Mouse (Mus musculus) lung, postnatal 36 days (tissue): ENCODE results near the gene Zfp820.
"Not testable (repeated sequence)": the region's sequence is repeated elsewhere in the genome, so short reads cannot be mapped to it uniquely, and the experiment has no call there.

Experiments
- DNase-seq: peaks from one replicate; pipeline ENCODE4 v3.0.0; 2022; ENCODE audit warnings: mixed read lengths

The Zfp820 gene

DNA sequence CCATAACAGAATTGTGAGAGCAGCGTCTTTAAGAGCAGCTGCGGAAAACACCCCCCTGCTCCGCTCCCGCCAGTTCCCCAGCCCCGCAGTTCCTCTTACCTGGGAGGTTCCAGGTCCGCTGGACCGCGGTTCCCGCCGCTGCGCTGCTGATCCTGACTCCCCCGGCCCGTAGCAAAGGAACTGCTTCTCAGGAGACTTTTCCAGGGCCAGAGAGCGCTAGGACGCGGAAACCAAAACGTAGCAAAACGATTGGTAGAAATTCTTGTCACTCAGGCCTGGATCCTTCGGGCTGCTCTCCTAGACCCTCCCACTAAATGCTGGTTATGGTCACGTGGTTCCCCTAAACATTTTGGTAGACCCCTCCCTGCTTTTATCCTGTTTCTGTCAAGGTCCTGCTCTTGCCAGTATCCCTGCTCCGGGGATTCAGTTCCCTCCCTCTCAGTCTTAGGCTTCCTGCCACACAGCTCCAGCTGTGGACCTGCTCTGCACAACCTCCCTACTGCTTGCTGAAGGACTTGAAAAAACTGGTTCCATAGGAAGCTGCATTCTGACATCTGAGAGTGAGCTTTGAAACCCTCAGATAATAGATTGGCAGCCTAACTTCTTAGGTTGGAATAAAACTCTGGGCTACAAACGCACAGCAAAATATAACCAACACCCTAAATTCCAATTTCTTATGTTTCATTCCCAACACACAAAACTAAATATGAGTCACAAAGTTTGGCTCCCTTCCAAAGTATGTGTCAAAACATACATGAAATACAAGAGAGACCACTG, at the start of gene Zfp820:
TSS of gene Zfp820 (minus strand) at position 228 of the 777 bp plus-strand sequence.
- DNase-seq = peak; percentile 84

DNA sequence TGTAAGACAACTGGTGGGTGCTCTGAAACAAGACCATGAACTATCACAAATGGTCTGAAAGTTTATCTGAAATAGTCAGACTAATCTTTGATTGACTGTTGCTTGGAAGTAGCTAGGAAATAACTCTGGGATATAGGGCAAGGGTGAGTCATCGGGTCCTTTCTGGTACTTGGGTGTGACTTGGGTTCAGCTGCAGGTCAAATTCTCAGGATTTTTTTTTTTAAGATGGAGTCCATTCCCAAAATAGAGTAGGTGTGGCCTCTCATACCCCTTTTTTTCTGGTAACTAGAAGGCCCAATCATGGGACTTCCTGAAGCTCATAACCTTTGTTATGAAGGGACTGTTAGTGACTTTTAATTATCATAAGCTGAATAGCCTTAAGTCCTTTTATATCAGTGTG, 25.7 kb upstream of the Zfp820 start:
- DNase-seq = no peak

DNA sequence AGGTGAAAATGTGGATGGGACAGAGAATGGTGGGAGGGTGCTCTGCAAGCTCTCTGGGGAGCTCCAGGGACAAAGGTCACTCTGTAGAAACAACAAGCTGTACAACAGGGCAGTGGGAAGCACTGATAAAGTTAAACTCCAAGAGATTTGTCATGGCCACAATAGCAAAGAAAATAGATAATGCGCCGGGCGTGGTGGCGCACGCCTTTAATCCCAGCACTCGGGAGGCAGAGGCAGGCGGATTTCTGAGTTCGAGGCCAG, 680 bp upstream of the Zfp820 start:
- not testable (repeated sequence) for DNase-seq

DNA sequence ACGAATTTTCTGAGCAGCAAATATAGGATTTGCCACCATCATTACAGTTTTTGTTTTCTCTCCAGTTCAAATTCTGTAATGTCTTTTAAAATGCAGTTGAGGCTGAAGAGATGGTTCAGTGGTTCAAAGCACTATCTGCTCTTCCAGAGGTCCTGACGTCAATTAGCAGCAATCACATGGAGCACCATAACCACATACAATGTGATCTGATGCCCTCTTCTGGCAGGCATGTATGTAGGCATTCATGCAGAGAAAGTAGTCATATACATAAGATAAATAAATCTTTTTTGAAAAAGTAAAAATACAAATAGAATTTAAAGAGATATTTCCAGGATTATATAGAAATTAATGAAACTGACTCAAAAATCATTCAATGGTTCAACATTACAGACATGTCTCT, 7.1 kb downstream of the Zfp820 start:
- no peak for DNase-seq

DNA sequence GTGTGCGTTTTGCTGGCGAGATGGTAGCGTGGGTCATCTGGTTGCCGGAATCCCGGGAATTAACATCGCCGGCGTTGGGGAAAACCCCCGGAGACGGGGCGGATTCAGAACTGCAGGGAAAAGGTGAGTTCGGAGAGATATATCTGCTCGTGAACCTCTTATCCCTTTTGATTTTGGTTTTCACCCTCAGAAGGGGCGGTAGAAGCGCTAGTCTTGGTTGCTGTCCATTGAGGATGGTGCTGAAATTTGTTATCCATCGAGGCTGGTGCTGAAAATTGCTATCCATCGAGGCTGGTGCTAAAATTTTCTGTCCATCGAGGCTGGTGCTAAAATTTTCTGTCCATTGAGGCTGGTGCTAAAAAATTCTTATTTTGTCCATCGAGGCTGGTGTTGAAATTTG, 44.2 kb downstream of the Zfp820 start:
- not testable (repeated sequence) for DNase-seq

DNA sequence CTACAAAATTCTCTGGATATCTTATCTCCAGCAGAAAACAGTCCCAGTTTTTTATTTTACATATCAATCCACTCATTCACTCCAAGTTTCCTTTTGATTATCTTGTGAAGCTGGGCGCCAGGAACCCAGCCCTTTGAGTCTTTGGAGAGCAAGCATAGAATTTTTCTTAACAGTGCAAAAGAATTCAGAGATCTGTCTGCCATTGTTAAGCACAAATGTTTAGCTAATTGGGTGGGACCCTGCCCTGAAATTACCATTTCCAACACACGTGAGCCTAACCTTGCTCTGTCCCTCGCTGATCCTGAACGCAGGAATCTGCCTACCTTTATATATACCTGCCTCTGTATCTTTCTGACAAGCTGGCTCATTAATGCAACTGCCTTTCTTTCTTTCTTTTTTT, 53.3 kb downstream of the Zfp820 start:
- DNase-seq = no peak

DNA sequence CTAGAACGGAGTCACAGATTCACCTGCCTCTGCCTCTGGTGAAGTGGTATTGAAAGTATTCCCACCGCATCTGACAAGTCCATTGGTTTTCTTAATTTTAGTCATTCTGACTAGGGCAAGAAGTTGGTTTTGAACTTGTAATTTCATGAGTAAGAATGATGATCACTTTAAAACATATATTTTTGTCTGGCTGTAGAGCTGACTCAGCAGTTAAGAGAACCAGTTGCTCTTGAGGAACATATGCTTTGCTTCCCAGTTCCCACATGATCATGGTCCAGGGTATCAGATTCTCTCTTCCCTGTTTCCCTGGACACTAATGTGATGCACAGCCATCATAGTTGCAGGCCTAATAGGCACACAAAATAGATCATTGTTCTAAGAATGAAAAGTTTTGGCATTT, 75.2 kb downstream of the Zfp820 start:
- no peak for DNase-seq
